Mouse (Mus musculus) layer of hippocampus, adult 9-10 months (tissue): ENCODE results near the gene Spdye4c.

Source experiments
- DNase-seq: peaks from one replicate; pipeline ENCODE4 v3.0.0; 2022; ENCODE audit warnings: low spot score

Gene Spdye4c

DNA sequence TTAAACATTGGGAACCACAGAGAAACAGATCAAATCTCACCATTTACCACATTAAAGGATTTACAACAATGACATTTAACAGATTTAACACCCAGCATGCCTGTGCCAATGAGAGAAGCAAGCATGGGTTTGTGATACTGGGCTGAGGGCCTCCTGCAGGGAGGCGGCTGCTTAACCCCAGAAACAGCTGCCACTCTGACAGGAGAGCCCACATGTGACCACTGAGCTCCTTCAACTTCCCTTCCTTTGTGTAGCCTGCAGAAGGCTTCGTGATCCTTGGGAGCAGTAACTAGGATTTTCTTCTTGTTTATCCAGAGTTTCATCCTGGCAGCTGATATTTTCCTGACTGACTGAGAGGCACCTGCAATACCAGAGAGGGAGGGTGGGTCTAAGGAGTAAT is 10.5 kb downstream of the Spdye4c start:
- DNase-seq: no peak

DNA sequence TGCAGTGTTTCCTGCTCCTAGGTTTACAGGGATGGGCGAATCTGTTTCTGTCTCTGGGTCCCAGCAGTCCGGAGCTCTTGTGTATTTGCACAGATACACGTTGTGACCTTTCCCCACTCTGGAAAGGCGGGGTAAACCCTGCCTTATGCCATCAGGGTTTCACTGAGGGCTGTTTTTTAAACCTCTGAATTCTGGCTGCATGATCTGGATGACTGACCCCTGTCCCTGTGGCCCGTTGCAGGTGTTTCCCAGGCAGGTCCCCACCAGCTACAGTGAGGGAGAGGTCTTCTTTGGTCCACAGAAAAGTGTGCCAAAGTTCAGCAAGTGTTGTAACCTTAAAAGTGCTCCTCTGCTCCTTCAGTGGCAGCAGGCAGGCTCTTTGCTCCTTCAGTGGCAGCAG is 18.3 kb downstream of the Spdye4c start:
- no peak for DNase-seq

GRCm38 (mm10) chr2:128611178-128611577 is 20.2 kb downstream of the Spdye4c start:
- no peak for DNase-seq

GRCm38 (mm10) chr2:128612275-128612674 is 21.3 kb downstream of the Spdye4c start:
- no peak for DNase-seq

- DNase-seq: no peak
Observed at GRCm38 (mm10) chr2:128613365-128613764, 22.4 kb downstream of the Spdye4c start.

DNA sequence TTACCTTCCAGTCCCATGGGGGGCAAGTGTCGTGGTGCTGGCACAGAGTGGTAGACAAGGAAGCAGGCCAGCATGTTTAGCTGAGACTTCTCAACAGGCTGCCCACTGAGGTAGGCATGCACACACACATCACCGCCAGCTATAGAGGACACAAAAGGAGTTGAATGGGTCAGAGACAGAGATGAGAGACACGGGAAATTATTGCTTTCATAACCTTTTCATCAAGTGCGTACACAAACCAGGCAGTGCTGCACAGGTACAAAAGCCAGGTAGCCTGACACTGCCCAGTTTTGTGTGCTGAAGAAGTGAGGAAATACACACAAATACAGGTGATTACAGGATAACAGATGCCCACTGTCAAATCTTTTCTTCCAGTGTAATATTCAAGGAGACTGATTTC is 24.4 kb downstream of the Spdye4c start:
- no peak for DNase-seq

DNA sequence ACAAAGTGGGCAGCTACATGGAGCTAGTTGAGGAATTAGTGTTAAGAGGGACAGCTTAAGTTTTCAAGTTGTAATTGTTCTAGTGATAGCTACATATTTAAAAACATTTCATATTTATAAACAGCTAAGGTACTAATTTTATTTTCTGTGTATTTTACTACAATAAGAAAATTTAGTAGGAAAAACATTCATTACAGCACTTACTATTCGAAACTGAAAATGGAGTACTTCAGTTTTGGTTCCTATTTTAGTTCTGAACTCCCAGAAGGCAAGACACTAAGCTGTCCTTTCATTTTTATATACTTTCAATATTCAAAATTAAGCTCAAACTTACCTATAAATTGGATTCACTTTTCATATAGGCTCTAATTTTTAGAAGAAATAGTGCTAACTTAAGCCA is 29.6 kb downstream of the Spdye4c start:
- DNase-seq: no peak
